Mouse (Mus musculus): ENCODE results near the gene Foxn3. TPM values are rescaled to one million over a fixed set of nuclear protein-coding genes. Genes with fewer than 3 reads are reported as not detected.

Foxn3 gene
- polyA plus RNA-seq, 1 experiment from 2014 or later: 87.3 TPM

DNA sequence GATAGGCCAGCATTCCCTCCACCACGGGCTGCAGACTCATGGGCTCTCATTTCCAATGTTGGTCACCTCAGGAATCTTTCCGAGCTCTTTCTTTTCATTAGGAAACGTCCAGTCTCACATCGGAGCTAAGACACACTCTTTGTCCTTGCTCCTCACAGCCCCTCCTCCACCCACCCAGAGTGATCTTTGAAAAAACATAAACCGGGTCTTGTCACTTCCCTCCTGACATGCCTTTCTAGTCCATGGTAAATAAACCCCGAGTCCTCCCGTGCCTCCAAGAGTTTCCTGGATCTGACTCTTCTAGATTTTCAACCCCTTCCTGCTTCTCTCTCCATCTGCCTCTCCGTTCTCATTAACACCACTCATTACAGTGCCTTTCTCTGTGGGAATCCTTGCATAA is 38.0 kb upstream of the Foxn3 start:
- no peak overlapping the region for H3K9ac ChIP-seq (ENCODE audit: low read length)
- no peak overlapping the region for H3K27ac ChIP-seq (ENCODE audit: low read depth, low read length)
- H3K4me1 ChIP-seq (replicated peaks; ENCODE audit: control insufficient read depth, insufficient read depth, low read length): no peaks in the 10 kb centered on the region
- H3K36me3 ChIP-seq (ENCODE audit: control insufficient read depth, insufficient read depth, low read length): no peaks in the 10 kb centered on the region
- H3K4me3 ChIP-seq (ENCODE audit: low read depth, low read length): no peak overlapping the region
- H3K27me3 ChIP-seq (ENCODE audit: control insufficient read depth, insufficient read depth, low read length): no peaks in the 10 kb centered on the region
- WGBS: 60% methylated on average over 8 of the region's 8 CpGs
- no peak for DNase-seq (ENCODE audit: low spot score)
- H3K9me3 ChIP-seq (ENCODE audit: control insufficient read depth, low read length): no peaks in the 10 kb centered on the region
- no peak for ATAC-seq (replicated peaks; ENCODE audit: low FRiP score)
- H3K4me2 ChIP-seq (ENCODE audit: low read depth, low read length, severe bottlenecking): no peak overlapping the region

DNA sequence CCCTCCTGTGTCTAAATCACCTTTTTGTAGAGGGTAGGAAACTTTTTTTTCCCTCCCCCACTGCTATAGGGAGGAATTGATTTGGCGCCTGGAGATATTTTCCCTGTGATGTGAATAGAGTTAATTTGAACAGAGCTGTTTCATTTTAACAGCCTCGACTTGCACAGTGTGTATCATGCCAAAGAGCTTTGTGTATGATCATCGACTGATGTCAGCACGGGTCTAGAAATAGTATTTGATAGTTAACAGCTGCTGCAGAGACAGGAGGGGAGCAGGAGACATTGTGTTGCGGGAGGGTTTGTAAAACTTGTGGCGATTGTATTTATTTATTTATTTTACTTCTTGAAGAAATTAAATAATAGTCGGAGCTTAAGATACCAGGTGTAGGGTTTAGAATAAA is 36.2 kb upstream of the Foxn3 start:
- no peak for DNase-seq (ENCODE audit: low spot score)
- ATAC-seq (replicated peaks; ENCODE audit: low FRiP score): no peak

DNA sequence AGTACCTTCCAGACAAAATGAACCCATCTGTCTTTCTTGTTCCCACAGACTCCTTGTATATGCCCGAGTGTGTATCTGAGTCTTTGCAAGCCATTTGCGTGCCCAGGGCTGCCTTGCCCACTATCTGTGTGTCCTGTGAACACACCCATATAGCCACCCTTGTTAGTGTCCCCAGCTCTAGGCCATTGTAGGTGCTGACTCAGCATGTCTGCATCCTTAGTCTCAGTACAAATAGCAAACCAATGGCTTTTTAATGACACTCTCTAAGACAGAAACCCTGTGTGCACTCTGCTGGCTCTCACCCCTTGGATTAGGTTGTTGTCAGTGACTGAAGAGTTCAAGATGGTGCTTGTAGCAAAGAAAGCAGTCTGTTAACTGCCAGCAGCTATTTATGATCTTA is 33.0 kb upstream of the Foxn3 start:
- H3K9ac ChIP-seq (ENCODE audit: low read length): no peak overlapping the region
- no peaks in the 10 kb centered on the region for H3K9me3 ChIP-seq (ENCODE audit: control insufficient read depth, low read length)
- no peaks in the 10 kb centered on the region for H3K4me1 ChIP-seq (replicated peaks; ENCODE audit: control insufficient read depth, insufficient read depth, low read length)
- H3K4me2 ChIP-seq (ENCODE audit: low read depth, low read length, severe bottlenecking): no peak overlapping the region
- ATAC-seq (replicated peaks; ENCODE audit: low FRiP score) (no peak), DNase-seq (ENCODE audit: low spot score) (no peak)
- H3K27me3 ChIP-seq (ENCODE audit: control insufficient read depth, insufficient read depth, low read length): no peaks in the 10 kb centered on the region
- no peaks in the 10 kb centered on the region for H3K36me3 ChIP-seq (ENCODE audit: control insufficient read depth, insufficient read depth, low read length)
- H3K4me3 ChIP-seq (ENCODE audit: low read depth, low read length): no peak overlapping the region
- H3K27ac ChIP-seq (ENCODE audit: low read depth, low read length): no peak overlapping the region
- 92% methylated on average over 2 of the region's 2 CpGs for WGBS

More for the DNA sequence above, 36.2 kb upstream of the Foxn3 start:
- Histone ChIP-seq H3K4me1 (replicated peaks; ENCODE audit: control insufficient read depth, insufficient read depth, low read length) (no peaks in the 10 kb centered on the region), H3K27ac (ENCODE audit: low read depth, low read length) (no peak overlapping the region), H3K4me2 (ENCODE audit: low read depth, low read length, severe bottlenecking) (no peak overlapping the region), H3K4me3 (ENCODE audit: low read depth, low read length) (no peak overlapping the region), H3K36me3 (ENCODE audit: control insufficient read depth, insufficient read depth, low read length) (no peaks in the 10 kb centered on the region), H3K9me3 (ENCODE audit: control insufficient read depth, low read length) (no peaks in the 10 kb centered on the region), H3K9ac (ENCODE audit: low read length) (no peak overlapping the region), H3K27me3 (ENCODE audit: control insufficient read depth, insufficient read depth, low read length) (no peaks in the 10 kb centered on the region)
- WGBS: 72% methylated on average over 7 of the region's 7 CpGs

DNA sequence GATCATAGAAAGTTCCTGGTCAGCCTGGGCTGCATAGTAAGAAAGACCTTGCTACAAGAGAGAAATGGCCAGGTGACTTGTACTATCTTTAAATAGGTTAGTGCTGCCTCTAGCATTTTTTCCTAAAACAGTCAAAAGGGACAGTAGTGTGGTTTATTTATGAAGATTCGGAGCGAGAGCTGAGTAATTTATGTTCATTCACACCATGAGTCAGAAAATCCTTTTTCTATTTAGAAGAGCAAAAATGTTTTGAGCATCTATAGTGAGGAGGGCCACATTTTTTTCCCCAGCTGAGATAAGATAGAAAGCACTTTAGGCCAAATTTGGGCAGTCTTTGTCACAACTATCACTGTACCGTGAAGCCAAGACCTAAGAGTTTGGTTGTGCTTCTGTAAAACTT is 24.0 kb upstream of the Foxn3 start:
- Histone ChIP-seq H3K4me2 (ENCODE audit: low read depth, low read length, severe bottlenecking) (no peak overlapping the region), H3K4me3 (ENCODE audit: low read depth, low read length) (no peak overlapping the region), H3K4me1 (replicated peaks; ENCODE audit: control insufficient read depth, insufficient read depth, low read length) (no peaks in the 10 kb centered on the region), H3K27ac (ENCODE audit: low read depth, low read length) (no peak overlapping the region), H3K36me3 (ENCODE audit: control insufficient read depth, insufficient read depth, low read length) (no peaks in the 10 kb centered on the region), H3K27me3 (ENCODE audit: control insufficient read depth, insufficient read depth, low read length) (no peaks in the 10 kb centered on the region), H3K9ac (ENCODE audit: low read length) (no peak overlapping the region), H3K9me3 (ENCODE audit: control insufficient read depth, low read length) (no peaks in the 10 kb centered on the region)
- WGBS: 91% methylated on average over 3 of the region's 3 CpGs
- ATAC-seq (replicated peaks; ENCODE audit: low FRiP score): no peak
- DNase-seq (ENCODE audit: low spot score): no peak

DNA sequence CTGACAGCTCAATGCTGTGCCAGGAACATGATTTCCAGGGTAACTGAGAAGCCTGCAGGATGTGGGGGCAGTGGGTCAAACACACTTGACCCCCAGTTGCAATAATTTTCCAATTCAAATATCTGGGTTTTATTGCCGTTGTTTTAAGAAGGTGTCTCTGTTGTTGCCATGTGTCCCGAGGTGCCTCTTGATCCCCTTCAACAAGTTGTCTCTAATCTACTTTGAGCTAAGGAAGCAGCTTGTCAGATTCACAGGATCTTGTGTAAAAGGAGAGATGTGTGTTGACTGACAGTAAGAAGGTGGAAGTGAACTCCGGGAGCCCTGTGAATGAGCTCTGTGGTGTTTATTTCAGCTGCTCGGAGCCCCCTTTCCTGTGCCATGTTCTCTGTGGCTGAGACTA is 16.6 kb upstream of the Foxn3 start:
- no peak overlapping the region for H3K9ac ChIP-seq (ENCODE audit: low read length)
- WGBS: 79% methylated on average over 4 of the region's 4 CpGs
- DNase-seq (ENCODE audit: low spot score) (no peak), ATAC-seq (replicated peaks; ENCODE audit: low FRiP score) (no peak)
- no peaks in the 10 kb centered on the region for H3K4me1 ChIP-seq (replicated peaks; ENCODE audit: control insufficient read depth, insufficient read depth, low read length)
- no peak overlapping the region for H3K4me3 ChIP-seq (ENCODE audit: low read depth, low read length)
- H3K27me3 ChIP-seq (ENCODE audit: control insufficient read depth, insufficient read depth, low read length): no peaks in the 10 kb centered on the region
- no peaks in the 10 kb centered on the region for H3K9me3 ChIP-seq (ENCODE audit: control insufficient read depth, low read length)
- no peak overlapping the region for H3K4me2 ChIP-seq (ENCODE audit: low read depth, low read length, severe bottlenecking)
- H3K27ac ChIP-seq (ENCODE audit: low read depth, low read length): no peak overlapping the region
- H3K36me3 ChIP-seq (ENCODE audit: control insufficient read depth, insufficient read depth, low read length): no peaks in the 10 kb centered on the region

DNA sequence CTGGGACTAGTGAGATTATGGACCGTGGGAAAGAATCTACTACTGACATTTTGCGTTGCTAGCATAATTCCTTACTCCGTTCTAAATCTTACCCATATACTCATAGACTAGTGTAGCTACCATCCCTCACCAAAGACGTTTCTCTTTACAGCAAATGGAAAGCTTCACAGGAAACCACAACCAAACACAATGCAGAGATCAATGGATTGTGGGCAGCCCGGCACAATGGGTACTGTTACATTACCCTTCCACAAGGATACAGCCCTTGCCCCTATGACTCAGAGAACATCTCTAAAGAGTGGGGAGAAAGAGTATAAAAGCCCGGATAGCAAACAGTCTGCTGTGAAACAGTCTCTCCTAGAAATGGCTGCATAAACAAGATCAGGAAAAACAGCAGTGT is 13.3 kb upstream of the Foxn3 start:
- Histone ChIP-seq H3K36me3 (ENCODE audit: control insufficient read depth, insufficient read depth, low read length) (no peaks in the 10 kb centered on the region), H3K9ac (ENCODE audit: low read length) (no peak overlapping the region), H3K4me3 (ENCODE audit: low read depth, low read length) (no peak overlapping the region), H3K9me3 (ENCODE audit: control insufficient read depth, low read length) (no peaks in the 10 kb centered on the region), H3K27ac (ENCODE audit: low read depth, low read length) (no peak overlapping the region), H3K27me3 (ENCODE audit: control insufficient read depth, insufficient read depth, low read length) (no peaks in the 10 kb centered on the region), H3K4me1 (replicated peaks; ENCODE audit: control insufficient read depth, insufficient read depth, low read length) (peaks cover 4% of the 10 kb centered on the region), H3K4me2 (ENCODE audit: low read depth, low read length, severe bottlenecking) (no peak overlapping the region)
- ATAC-seq (replicated peaks; ENCODE audit: low FRiP score) (no peak), DNase-seq (ENCODE audit: low spot score) (no peak)
- WGBS: 74% methylated on average over 6 of the region's 6 CpGs

- Histone ChIP-seq H3K4me2 (ENCODE audit: low read depth, low read length, severe bottlenecking) (no peak overlapping the region), H3K36me3 (ENCODE audit: control insufficient read depth, insufficient read depth, low read length) (no peaks in the 10 kb centered on the region), H3K4me3 (ENCODE audit: low read depth, low read length) (no peak overlapping the region), H3K27ac (ENCODE audit: low read depth, low read length) (no peak overlapping the region), H3K4me1 (replicated peaks; ENCODE audit: control insufficient read depth, insufficient read depth, low read length) (peaks cover 4% of the 10 kb centered on the region), H3K27me3 (ENCODE audit: control insufficient read depth, insufficient read depth, low read length) (no peaks in the 10 kb centered on the region), H3K9me3 (ENCODE audit: control insufficient read depth, low read length) (no peaks in the 10 kb centered on the region), H3K9ac (ENCODE audit: low read length) (no peak overlapping the region)
- DNase-seq (ENCODE audit: low spot score) (no peak), ATAC-seq (replicated peaks; ENCODE audit: low FRiP score) (no peak)
- 33% methylated on average over 13 of the region's 13 CpGs for WGBS
These were observed 10.9 kb upstream of the Foxn3 start for GRCm38 (mm10) chr12:99574299-99574698.

DNA sequence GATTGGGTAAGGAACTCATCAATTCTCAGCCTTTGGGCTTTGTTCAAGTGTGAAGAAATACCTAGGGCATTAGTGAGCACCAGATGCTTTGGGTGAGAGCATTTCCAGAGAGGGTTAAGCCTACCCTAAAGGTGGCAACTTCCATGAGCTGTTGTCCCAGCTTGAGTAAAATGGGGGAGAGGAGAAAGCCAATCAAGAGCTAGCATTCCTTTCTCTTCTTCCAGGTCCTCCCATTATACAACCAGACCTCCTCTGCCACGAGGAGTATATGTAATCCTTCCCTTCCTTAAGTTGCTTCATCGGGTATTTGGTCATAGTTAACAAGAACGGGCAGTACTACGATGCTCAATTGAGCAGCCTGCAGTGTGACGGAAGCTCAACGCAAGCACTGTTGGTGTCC is 9.7 kb upstream of the Foxn3 start:
- ATAC-seq (replicated peaks; ENCODE audit: low FRiP score): no peak
- no peak overlapping the region for H3K9ac ChIP-seq (ENCODE audit: low read length)
- no peaks in the 10 kb centered on the region for H3K36me3 ChIP-seq (ENCODE audit: control insufficient read depth, insufficient read depth, low read length)
- H3K4me1 ChIP-seq (replicated peaks; ENCODE audit: control insufficient read depth, insufficient read depth, low read length): peaks cover 4% of the 10 kb centered on the region
- no peak for DNase-seq (ENCODE audit: low spot score)
- H3K9me3 ChIP-seq (ENCODE audit: control insufficient read depth, low read length): no peaks in the 10 kb centered on the region
- H3K27ac ChIP-seq (ENCODE audit: low read depth, low read length): no peak overlapping the region
- whole genome bisulfite sequencing: 92% methylated on average over 6 of the region's 6 CpGs
- no peak overlapping the region for H3K4me2 ChIP-seq (ENCODE audit: low read depth, low read length, severe bottlenecking)
- H3K4me3 ChIP-seq (ENCODE audit: low read depth, low read length): no peak overlapping the region
- no peaks in the 10 kb centered on the region for H3K27me3 ChIP-seq (ENCODE audit: control insufficient read depth, insufficient read depth, low read length)

GRCm38 (mm10) chr12:99571999-99572398 is 8.6 kb upstream of the Foxn3 start:
- H3K27ac ChIP-seq (ENCODE audit: low read depth, low read length): no peak overlapping the region
- H3K4me1 ChIP-seq (replicated peaks; ENCODE audit: control insufficient read depth, insufficient read depth, low read length): peaks cover 4% of the 10 kb centered on the region
- no peaks in the 10 kb centered on the region for H3K36me3 ChIP-seq (ENCODE audit: control insufficient read depth, insufficient read depth, low read length)
- H3K4me2 ChIP-seq (ENCODE audit: low read depth, low read length, severe bottlenecking): no peak overlapping the region
- 93% methylated on average over 8 of the region's 8 CpGs for WGBS
- no peaks in the 10 kb centered on the region for H3K27me3 ChIP-seq (ENCODE audit: control insufficient read depth, insufficient read depth, low read length)
- H3K4me3 ChIP-seq (ENCODE audit: low read depth, low read length): no peak overlapping the region
- DNase-seq (ENCODE audit: low spot score) (no peak), ATAC-seq (replicated peaks; ENCODE audit: low FRiP score) (no peak)
- H3K9me3 ChIP-seq (ENCODE audit: control insufficient read depth, low read length): no peaks in the 10 kb centered on the region
- no peak overlapping the region for H3K9ac ChIP-seq (ENCODE audit: low read length)

Data from forebrain, embryonic 11.5 days (tissue).